Mouse (Mus musculus) liver, embryonic 13.5 days (tissue): ENCODE measurements around the gene Galk2. TPM values are rescaled to one million over a fixed set of nuclear protein-coding genes. Genes with fewer than 3 reads are reported as not detected.

Experiments
- ATAC-seq: fragments of 200-750 bp; cut with Nextera tagmentation; 2 replicates; pipeline ENCODE4 v1.8.0; 2017; ENCODE audit warnings: low read depth, mild to moderate bottlenecking, moderate number of reproducible peaks, moderate library complexity
- DNase-seq: peaks from one replicate; pipeline ENCODE4 v3.0.0; 2022
- H3K27ac ChIP-seq: fragments of 300-500 bp; sonication (generic); 2 replicates; pipeline ENCODE4 v1.5.1; 2015; ENCODE audit warnings: moderate library complexity, mild to moderate bottlenecking, inconsistent platforms
- H3K27me3 ChIP-seq: fragments of 300-500 bp; sonication (generic); 2 replicates; pipeline ENCODE4 v1.6.1; 2015; ENCODE audit warnings: mild to moderate bottlenecking, inconsistent platforms
- H3K36me3 ChIP-seq: fragments of 300-500 bp; sonication (generic); 2 replicates; pipeline ENCODE4 v1.6.1; 2015; ENCODE audit warnings: mild to moderate bottlenecking, inconsistent platforms
- H3K4me1 ChIP-seq: fragments of 300-500 bp; sonication (generic); replicated peaks from 2 replicates; pipeline ENCODE4 v1.6.1; 2015; ENCODE audit warnings: inconsistent platforms
- H3K4me2 ChIP-seq: fragments of 300-500 bp; sonication (generic); 2 replicates; pipeline ENCODE4 v1.6.1; 2015; ENCODE audit warnings: inconsistent platforms, mild to moderate bottlenecking, moderate library complexity
- H3K4me3 ChIP-seq: fragments of 300-500 bp; sonication (generic); replicated peaks from 2 replicates; pipeline ENCODE4 v1.5.1; 2015; ENCODE audit warnings: mild to moderate bottlenecking, inconsistent platforms
- H3K9ac ChIP-seq: fragments of 300-500 bp; sonication (generic); 2 replicates; pipeline ENCODE4 v1.6.1; 2015; ENCODE audit warnings: mild to moderate bottlenecking, inconsistent platforms
- H3K9me3 ChIP-seq: fragments of 300-500 bp; sonication (generic); replicated peaks from 2 replicates; pipeline ENCODE4 v1.6.1; 2016; ENCODE audit warnings: inconsistent platforms
- WGBS: fragments of 180-500 bp; shearing (Covaris S2); methylation state at CpG from one replicate; pipeline ENCODE4 v1.1.7; 2015; ENCODE audit not compliant: insufficient replicate concordance; 5-methylcytosine and 5-hydroxymethylcytosine counted together
- polyA plus RNA-seq: library from polyadenylated mRNA; unstranded; fragments of >200 nt; fragmentation: Nextera tagmentation; extraction: Ambion mirVana; gene quantifications from 2 replicates; pipeline ENCODE4 v1.2.1, GENCODE M21; 2015

The Galk2 gene
- polyA plus RNA-seq, 1 experiment from 2014 or later: 11.2 TPM

- Histone ChIP-seq H3K4me1 (peaks cover 7% of the 10 kb centered on the region; the same call in 1 of the 2 replicates), H3K27ac (no peak overlapping the region), H3K27me3 (no peaks in the 10 kb centered on the region), H3K4me2 (no peak overlapping the region), H3K36me3 (no peaks in the 10 kb centered on the region), H3K9me3 (no peaks in the 10 kb centered on the region), H3K4me3 (no peak overlapping the region), H3K9ac (no peak overlapping the region)
- no peak for DNase-seq
- ATAC-seq: no peak
- WGBS: 72% methylated on average over 5 of the region's 5 CpGs
Measured at GRCm38 (mm10) chr2:125923346-125923745, 64.4 kb downstream of the Galk2 start.

GRCm38 (mm10) chr2:125924554-125924953 is 65.6 kb downstream of the Galk2 start:
- H3K9ac ChIP-seq: no peak overlapping the region
- ATAC-seq (no peak), DNase-seq (no peak)
- H3K9me3 ChIP-seq: no peaks in the 10 kb centered on the region
- H3K36me3 ChIP-seq: no peaks in the 10 kb centered on the region
- H3K4me1 ChIP-seq: peaks cover 7% of the 10 kb centered on the region; the same call in 1 of the 2 replicates
- 33% methylated on average over 1 of the region's 1 CpGs for WGBS
- H3K27me3 ChIP-seq: no peaks in the 10 kb centered on the region
- H3K4me3 ChIP-seq: no peak overlapping the region
- H3K27ac ChIP-seq: no peak overlapping the region
- no peak overlapping the region for H3K4me2 ChIP-seq

DNA sequence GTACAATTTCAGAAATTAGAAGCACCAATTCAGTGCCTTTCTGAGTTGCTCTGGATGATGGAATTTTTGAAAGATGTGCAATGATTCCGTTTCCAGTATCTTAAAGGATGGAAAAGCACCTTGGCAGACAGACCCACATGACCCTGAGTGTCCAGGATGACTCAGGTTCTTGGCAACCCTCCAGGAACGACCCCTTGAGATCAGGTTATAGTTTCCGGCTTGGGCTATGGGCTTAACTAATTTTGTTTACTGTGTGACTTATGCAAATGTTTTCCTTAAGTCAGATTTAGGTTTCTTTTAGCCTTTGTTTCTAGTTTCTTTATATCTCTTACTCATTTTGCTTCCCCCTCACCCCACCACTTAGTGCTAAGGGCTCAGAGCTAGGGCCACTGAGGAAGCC is 66.2 kb downstream of the Galk2 start:
- no peaks in the 10 kb centered on the region for H3K36me3 ChIP-seq
- no peak overlapping the region for H3K27ac ChIP-seq
- ATAC-seq (no peak), DNase-seq (no peak)
- no peak overlapping the region for H3K9ac ChIP-seq
- H3K4me3 ChIP-seq: no peak overlapping the region
- H3K9me3 ChIP-seq: no peaks in the 10 kb centered on the region
- no peaks in the 10 kb centered on the region for H3K27me3 ChIP-seq
- H3K4me1 ChIP-seq: peaks cover 7% of the 10 kb centered on the region; the same call in 1 of the 2 replicates
- H3K4me2 ChIP-seq: no peak overlapping the region
- WGBS: 68% methylated on average over 3 of the region's 3 CpGs

DNA sequence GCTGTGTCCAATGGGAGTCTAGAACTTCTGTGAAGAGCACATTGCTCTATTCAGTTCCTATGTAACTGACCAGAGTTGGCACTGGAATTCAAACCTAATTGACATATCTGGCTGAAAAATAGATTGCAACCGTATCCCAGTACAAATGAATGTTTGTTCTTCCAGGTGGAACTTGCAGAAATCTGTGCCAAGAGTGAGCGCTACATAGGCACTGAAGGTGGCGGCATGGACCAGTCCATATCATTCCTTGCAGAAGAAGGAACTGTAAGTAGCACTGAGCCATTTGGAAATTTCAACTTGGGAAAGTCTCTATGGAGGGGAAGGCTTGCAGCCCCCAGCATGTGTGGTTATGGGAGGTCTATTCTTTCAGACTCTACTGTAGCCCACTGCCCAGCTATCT is 70.5 kb downstream of the Galk2 start:
- peaks cover 3% of the 10 kb centered on the region; the same call in 1 of the 2 replicates for H3K36me3 ChIP-seq
- H3K4me1 ChIP-seq: no peaks in the 10 kb centered on the region
- ATAC-seq (no peak), DNase-seq (no peak)
- H3K4me3 ChIP-seq: no peak overlapping the region
- no peaks in the 10 kb centered on the region for H3K9me3 ChIP-seq
- H3K27me3 ChIP-seq: no peaks in the 10 kb centered on the region
- no peak overlapping the region for H3K4me2 ChIP-seq
- no peak overlapping the region for H3K9ac ChIP-seq
- no peak overlapping the region for H3K27ac ChIP-seq
- WGBS: 76% methylated on average over 3 of the region's 3 CpGs

DNA sequence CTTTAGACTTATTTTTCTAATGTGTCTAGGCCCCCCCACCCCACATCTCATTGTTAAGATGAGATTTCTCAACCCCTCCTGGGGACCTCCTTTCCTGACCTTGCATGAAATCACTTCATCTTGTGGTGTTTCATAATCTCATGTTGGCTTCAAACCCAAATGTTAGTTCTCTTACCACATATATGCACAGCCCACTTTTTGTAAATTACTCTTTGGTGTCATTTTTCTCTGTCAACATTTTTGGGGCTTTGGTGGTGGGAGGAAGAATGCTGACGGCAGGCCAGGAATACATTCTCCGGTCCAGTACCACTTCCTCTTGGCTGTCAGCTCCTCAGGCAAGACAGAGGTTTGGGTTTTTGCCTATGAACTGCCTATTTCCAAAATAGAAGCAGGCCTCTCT is 71.0 kb downstream of the Galk2 start:
- H3K9ac ChIP-seq: no peak overlapping the region
- ATAC-seq: no peak
- no peak for DNase-seq
- H3K4me2 ChIP-seq: no peak overlapping the region
- H3K4me1 ChIP-seq: no peaks in the 10 kb centered on the region
- no peaks in the 10 kb centered on the region for H3K27me3 ChIP-seq
- peaks cover 3% of the 10 kb centered on the region; the same call in 1 of the 2 replicates for H3K36me3 ChIP-seq
- H3K27ac ChIP-seq: no peak overlapping the region
- H3K9me3 ChIP-seq: no peaks in the 10 kb centered on the region
- 74% methylated on average over 2 of the region's 2 CpGs for WGBS
- H3K4me3 ChIP-seq: no peak overlapping the region

GRCm38 (mm10) chr2:125931193-125931592 is 72.3 kb downstream of the Galk2 start:
- ATAC-seq (no peak), DNase-seq (no peak)
- Histone ChIP-seq H3K27me3 (no peaks in the 10 kb centered on the region), H3K4me1 (no peaks in the 10 kb centered on the region), H3K27ac (no peak overlapping the region), H3K4me2 (no peak overlapping the region), H3K9ac (no peak overlapping the region), H3K36me3 (peaks cover 3% of the 10 kb centered on the region; the same call in 1 of the 2 replicates), H3K4me3 (no peak overlapping the region), H3K9me3 (no peaks in the 10 kb centered on the region)
- 77% methylated on average over 5 of the region's 5 CpGs for WGBS

DNA sequence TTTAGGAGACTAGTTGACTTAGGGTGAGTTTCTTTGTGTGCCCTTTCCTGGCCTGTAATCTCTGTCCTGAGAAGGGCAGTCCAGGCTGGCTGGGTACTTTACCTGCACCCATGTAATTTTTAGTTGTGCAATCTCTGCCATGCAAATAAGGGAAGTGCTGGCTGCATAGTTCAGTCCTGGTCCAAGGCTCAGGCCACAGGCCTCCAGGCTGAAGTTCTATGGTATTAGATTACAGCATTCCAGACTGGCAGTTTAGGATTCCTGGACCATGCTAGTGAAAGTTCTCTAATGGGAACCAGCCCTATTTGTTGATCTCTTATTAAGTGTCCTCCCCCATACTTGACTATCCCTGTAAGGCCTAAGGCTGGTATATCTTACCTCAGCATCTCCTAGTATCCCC is 73.8 kb downstream of the Galk2 start:
- peaks cover 3% of the 10 kb centered on the region; the same call in 1 of the 2 replicates for H3K36me3 ChIP-seq
- H3K4me3 ChIP-seq: no peak overlapping the region
- no peak overlapping the region for H3K9ac ChIP-seq
- no peaks in the 10 kb centered on the region for H3K9me3 ChIP-seq
- ATAC-seq (peak; percentile 53), DNase-seq (no peak)
- no peaks in the 10 kb centered on the region for H3K27me3 ChIP-seq
- no peaks in the 10 kb centered on the region for H3K4me1 ChIP-seq
- no peak overlapping the region for H3K27ac ChIP-seq
- no peak overlapping the region for H3K4me2 ChIP-seq

DNA sequence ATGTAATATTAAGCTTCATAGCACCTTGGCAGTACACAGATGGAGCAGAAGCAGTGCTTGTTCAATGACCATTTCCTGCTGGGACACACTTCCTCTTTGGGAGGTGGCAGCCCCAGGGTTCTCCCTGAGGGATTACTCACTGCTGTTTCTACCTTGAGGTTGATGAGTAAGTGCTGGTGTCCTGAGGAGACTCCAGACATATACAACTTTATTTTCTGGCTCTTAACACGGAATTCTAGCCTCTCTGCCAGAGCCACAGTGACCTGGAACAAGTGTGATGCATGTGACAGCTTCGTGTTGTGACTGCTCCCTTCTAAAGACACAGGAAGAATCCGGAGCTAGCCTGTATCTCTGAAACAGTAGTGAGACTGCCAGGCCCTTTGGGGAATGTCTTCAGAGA is 75.1 kb downstream of the Galk2 start:
- Histone ChIP-seq H3K4me1 (no peaks in the 10 kb centered on the region), H3K27me3 (no peaks in the 10 kb centered on the region), H3K36me3 (peaks cover 3% of the 10 kb centered on the region; the same call in 1 of the 2 replicates), H3K9me3 (no peaks in the 10 kb centered on the region), H3K27ac (no peak overlapping the region), H3K9ac (no peak overlapping the region), H3K4me3 (no peak overlapping the region), H3K4me2 (no peak overlapping the region)
- ATAC-seq (no peak), DNase-seq (no peak)
- 58% methylated on average over 3 of the region's 3 CpGs for WGBS

DNA sequence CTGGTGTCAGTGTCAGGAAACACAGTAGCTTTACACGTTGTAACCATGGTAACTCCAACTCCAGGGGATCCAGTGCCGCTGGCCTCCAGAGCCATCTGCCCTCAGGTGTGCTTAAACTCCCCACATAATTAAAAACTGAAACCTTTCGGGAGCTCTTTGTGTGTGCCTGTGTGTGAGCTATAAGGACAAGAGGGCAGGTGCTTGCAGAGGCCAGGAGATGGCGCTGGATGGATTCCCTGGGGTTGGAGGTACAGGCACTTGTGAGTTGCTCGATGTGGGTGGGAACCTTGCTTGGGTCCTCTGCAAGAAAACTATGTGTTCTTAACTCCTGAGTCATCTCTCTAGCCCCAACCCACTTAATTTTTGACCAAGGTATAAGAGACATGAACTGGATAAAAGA is 77.5 kb downstream of the Galk2 start:
- no peak for DNase-seq
- Histone ChIP-seq H3K36me3 (peaks cover 3% of the 10 kb centered on the region; the same call in 1 of the 2 replicates), H3K9ac (no peak overlapping the region), H3K4me1 (no peaks in the 10 kb centered on the region), H3K27me3 (no peaks in the 10 kb centered on the region), H3K4me3 (no peak overlapping the region), H3K4me2 (no peak overlapping the region), H3K9me3 (no peaks in the 10 kb centered on the region), H3K27ac (no peak overlapping the region)
- WGBS: 53% methylated on average over 5 of the region's 5 CpGs
- ATAC-seq: no peak

DNA sequence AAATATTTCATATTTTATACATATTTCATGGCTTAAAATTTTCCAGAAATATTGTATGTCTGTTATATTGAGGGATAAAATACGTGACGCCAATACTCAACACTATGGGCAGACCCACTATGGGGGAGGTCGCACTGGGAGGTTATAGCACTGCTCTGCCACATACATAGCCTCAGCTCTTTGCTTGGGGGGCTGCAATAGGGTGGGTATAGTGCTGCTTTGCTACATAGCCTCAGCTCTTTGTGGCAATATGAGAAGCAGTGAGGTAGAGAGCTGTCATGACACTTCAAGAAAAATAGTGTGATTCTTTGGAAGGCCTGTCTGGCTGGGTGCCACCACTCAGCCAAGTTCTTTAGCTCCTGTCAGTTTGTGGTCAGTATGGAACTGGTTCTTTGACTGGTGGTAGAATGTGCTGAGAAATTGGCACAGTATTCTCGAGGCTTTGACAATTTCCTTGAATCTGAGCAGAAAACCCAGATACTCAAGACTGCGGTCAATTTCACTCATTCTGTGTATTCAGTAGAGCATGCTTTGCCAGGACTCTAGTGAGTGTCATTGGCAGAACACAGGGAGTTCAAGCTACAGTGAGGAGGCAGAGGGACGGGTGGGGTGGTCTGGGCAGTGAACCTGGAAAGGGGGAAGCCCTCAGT is 80.2 kb downstream of the Galk2 start:
- Histone ChIP-seq H3K27ac (no peak overlapping the region), H3K4me3 (no peak overlapping the region), H3K9me3 (no peaks in the 10 kb centered on the region), H3K4me2 (no peak overlapping the region), H3K36me3 (no peaks in the 10 kb centered on the region), H3K27me3 (no peaks in the 10 kb centered on the region), H3K4me1 (no peaks in the 10 kb centered on the region), H3K9ac (no peak overlapping the region)
- 73% methylated on average over 6 of the region's 6 CpGs for WGBS
- ATAC-seq: no peak
- DNase-seq: no peak

- ATAC-seq (no peak), DNase-seq (no peak)
- no peaks in the 10 kb centered on the region for H3K9me3 ChIP-seq
- no peaks in the 10 kb centered on the region for H3K4me1 ChIP-seq
- H3K27me3 ChIP-seq: no peaks in the 10 kb centered on the region
- no peaks in the 10 kb centered on the region for H3K36me3 ChIP-seq
- no peak overlapping the region for H3K27ac ChIP-seq
- H3K9ac ChIP-seq: no peak overlapping the region
- H3K4me2 ChIP-seq: no peak overlapping the region
- 63% methylated on average over 6 of the region's 6 CpGs for WGBS
- no peak overlapping the region for H3K4me3 ChIP-seq
Measured at GRCm38 (mm10) chr2:125941111-125941785, 82.3 kb downstream of the Galk2 start.

DNA sequence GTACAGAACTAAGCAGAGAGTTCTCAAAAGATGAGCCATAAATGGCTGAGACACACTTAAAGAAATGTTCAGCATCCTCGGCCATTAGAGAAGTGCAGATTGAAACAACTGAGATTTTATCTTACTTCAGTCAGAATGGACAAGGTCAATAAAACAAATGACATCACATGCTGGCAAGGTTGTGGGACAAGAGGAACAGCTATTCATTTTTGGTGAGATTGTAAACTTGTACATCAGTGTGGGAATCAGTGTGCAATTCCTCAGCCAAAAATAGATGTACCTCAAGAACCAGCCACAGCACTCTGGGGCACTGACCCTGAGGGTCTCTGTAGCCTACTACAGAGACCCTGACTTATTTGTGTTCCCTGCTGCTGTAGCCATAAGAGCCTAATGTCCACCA is 84.4 kb downstream of the Galk2 start:
- H3K4me1 ChIP-seq: no peaks in the 10 kb centered on the region
- H3K9ac ChIP-seq: no peak overlapping the region
- H3K36me3 ChIP-seq: no peaks in the 10 kb centered on the region
- ATAC-seq: no peak
- no peak overlapping the region for H3K4me3 ChIP-seq
- DNase-seq: no peak
- 53% methylated on average over 1 of the region's 1 CpGs for WGBS
- no peak overlapping the region for H3K27ac ChIP-seq
- no peaks in the 10 kb centered on the region for H3K9me3 ChIP-seq
- H3K27me3 ChIP-seq: no peaks in the 10 kb centered on the region
- H3K4me2 ChIP-seq: no peak overlapping the region
